Comparison of ENCODE assay signal across 8 mouse cellular contexts in the genomic region with DNA sequence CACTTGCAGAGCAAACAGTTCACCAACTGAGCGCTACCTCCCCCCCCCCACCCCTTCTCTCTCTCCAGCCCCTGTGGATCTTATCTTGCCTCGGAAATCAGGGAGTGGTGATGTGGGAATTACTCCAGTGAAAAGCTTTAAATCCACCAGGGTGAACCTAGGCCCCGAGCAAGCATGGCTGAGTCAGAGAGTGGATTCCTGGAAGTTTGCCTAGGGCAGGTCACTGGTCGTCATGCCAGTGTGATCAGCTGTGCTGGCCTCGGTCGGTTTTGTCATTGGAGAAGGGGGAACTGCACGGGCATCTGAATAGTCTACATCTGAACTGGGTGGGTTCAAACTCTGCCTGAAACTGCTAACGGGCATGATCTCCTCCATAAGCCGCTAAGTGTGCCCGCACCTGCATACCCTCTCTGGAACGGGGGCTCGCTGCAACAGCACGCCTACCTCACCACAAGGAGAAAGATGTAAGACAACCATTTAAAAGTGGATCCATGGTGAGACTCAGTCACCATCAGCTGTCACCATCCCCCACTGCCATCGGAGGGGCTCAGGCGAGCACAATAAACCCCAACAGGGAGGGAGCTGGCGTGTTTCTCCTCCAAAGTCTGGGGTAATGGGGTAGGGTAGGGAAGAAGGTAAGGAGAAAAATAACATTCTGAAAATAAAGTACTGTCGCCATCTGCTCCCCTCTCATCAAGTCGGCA.
A peak's percentile ranks its signal among the peaks of the same experiment; 100 is the strongest.
DNase-seq lines count a peak whose midpoint lies in the region; ATAC-seq and TF ChIP-seq lines count a peak whose summit lies in the region.

No protein-coding gene starts in this region.

- TF ChIP-seq CTCF in forebrain, postnatal 0 days (IDR thresholded peaks at IDR 0.05; ENCODE audit: low read depth), result 0 out of 2 replicates have a peak, but pooled peaks have one; percentile 4

- no peak overlapping the region for H3K4me3 ChIP-seq in forebrain, postnatal 0 days (ENCODE audit: low read depth, low read length)
- no peak overlapping the region for H3K4me3 ChIP-seq in neural tube, embryonic 15.5 days (replicated peaks)

- no peak for ATAC-seq in forebrain, postnatal 0 days
- ATAC-seq in neural tube, embryonic 15.5 days (ENCODE audit: low FRiP score), result no peak

- no peaks in the 10 kb centered on the region for H3K27me3 ChIP-seq in forebrain, postnatal 0 days (ENCODE audit: insufficient read depth, low read length)
- H3K27me3 ChIP-seq in neural tube, embryonic 15.5 days (replicated peaks), result no peaks in the 10 kb centered on the region

- WGBS in forebrain, postnatal 0 days, result 47% methylated on average over 18 of the region's 18 CpGs
- 52% methylated on average over 18 of the region's 18 CpGs for WGBS in neural tube, embryonic 15.5 days

- H3K36me3 ChIP-seq in forebrain, postnatal 0 days (ENCODE audit: insufficient read depth), result no peaks in the 10 kb centered on the region
- no peaks in the 10 kb centered on the region for H3K36me3 ChIP-seq in neural tube, embryonic 15.5 days

- no peak overlapping the region for H3K4me2 ChIP-seq in forebrain, postnatal 0 days (ENCODE audit: low read depth)
- peak overlapping the region; percentile 35 for H3K4me2 ChIP-seq in neural tube, embryonic 15.5 days

- peak; percentile 22 to 38 for DNase-seq in heart, adult 18-20 months
- DNase-seq in heart, postnatal 25 days (ENCODE audit: low spot score), result no peak
- no peak for DNase-seq in forebrain, postnatal 0 days
- DNase-seq in kidney, adult 11 months, result peak; percentile 57
- no peak for DNase-seq in testis, postnatal 10 days (ENCODE audit: low spot score)
- DNase-seq in thymus, postnatal 36 days, result no peak
- DNase-seq in right cerebral cortex, adult 18-20 months, result no peak

- H3K9ac ChIP-seq in forebrain, postnatal 0 days, result peak overlapping the region; percentile 41
- no peak overlapping the region for H3K9ac ChIP-seq in neural tube, embryonic 15.5 days (replicated peaks)

- no peaks in the 10 kb centered on the region for H3K9me3 ChIP-seq in forebrain, postnatal 0 days (ENCODE audit: low read length)
- H3K9me3 ChIP-seq in neural tube, embryonic 15.5 days (replicated peaks), result no peaks in the 10 kb centered on the region

- peaks cover 21% of the 10 kb centered on the region for H3K4me1 ChIP-seq in forebrain, postnatal 0 days (ENCODE audit: insufficient read depth)
- H3K4me1 ChIP-seq in neural tube, embryonic 15.5 days, result peaks cover 29% of the 10 kb centered on the region

- intact Hi-C loops in heart, postnatal 25 days (cut with DNase I), result no loop called here

- H3K27ac ChIP-seq in forebrain, postnatal 0 days (ENCODE audit: low read depth, low read length), result peak overlapping the region; percentile 83
- H3K27ac ChIP-seq in neural tube, embryonic 15.5 days (replicated peaks), result peak overlapping the region; percentile 86

Comparison
In these comparisons a context has a peak if more than half of its experiments do, and no peak if none do; other contexts are left out.
1. DNase-seq: peak in heart, adult 18-20 months (2 of 2) and kidney, adult 11 months (single experiment); none in heart, postnatal 25 days (single experiment), forebrain, postnatal 0 days (single experiment), testis, postnatal 10 days (single experiment), thymus, postnatal 36 days (0 of 2) and right cerebral cortex, adult 18-20 months (single experiment).